Mouse (Mus musculus) neural tube, embryonic 12.5 days (tissue): ENCODE measurements at regions not wholly inside any gene's neighbourhood (a gene's known extent, or its start where the extent isn't known, plus 50 kb on each side); places are given as distances from the start of the nearest gene placed in this dataset.

Experiments used
- ATAC-seq: fragments of 200-750 bp; cut with Nextera tagmentation; 2 replicates; pipeline ENCODE4 v1.8.0; 2017; ENCODE audit warnings: low read depth, mild to moderate bottlenecking, moderate TSS enrichment, moderate library complexity; ENCODE audit not compliant: low FRiP score
- H3K27ac ChIP-seq: fragments of 300-500 bp; sonication (generic); 2 replicates; pipeline ENCODE4 v1.5.1; 2016
- H3K27me3 ChIP-seq: fragments of 300-500 bp; sonication (generic); replicated peaks from 2 replicates; pipeline ENCODE4 v1.6.1; 2016; ENCODE audit warnings: mild to moderate bottlenecking
- H3K36me3 ChIP-seq: fragments of 300-500 bp; sonication (generic); 2 replicates; pipeline ENCODE4 v1.6.1; 2016; ENCODE audit warnings: mild to moderate bottlenecking
- H3K4me1 ChIP-seq: fragments of 300-500 bp; sonication (generic); 2 replicates; pipeline ENCODE4 v1.6.1; 2016
- H3K4me2 ChIP-seq: fragments of 300-500 bp; sonication (generic); replicated peaks from 2 replicates; pipeline ENCODE4 v1.6.1; 2016; ENCODE audit warnings: mild to moderate bottlenecking
- H3K4me3 ChIP-seq: fragments of 300-500 bp; sonication (generic); 2 replicates; pipeline ENCODE4 v1.5.1; 2016
- H3K9ac ChIP-seq: fragments of 300-500 bp; sonication (generic); 2 replicates; pipeline ENCODE4 v1.6.1; 2016; ENCODE audit warnings: mild to moderate bottlenecking
- H3K9me3 ChIP-seq: fragments of 300-500 bp; sonication (generic); 2 replicates; pipeline ENCODE4 v1.6.1; 2016; ENCODE audit warnings: mild to moderate bottlenecking
- WGBS: fragments of 180-500 bp; shearing (Covaris S2); methylation state at CpG from one replicate; pipeline ENCODE4 v1.1.7; 2016; 5-methylcytosine and 5-hydroxymethylcytosine counted together

GRCm38 (mm10) chr11:56280216-56280615 lies 239.4 kb upstream of the Nmur2 start:
- ATAC-seq: no peak
- Histone ChIP-seq H3K27me3 (no peaks in the 10 kb centered on the region), H3K9me3 (no peaks in the 10 kb centered on the region), H3K36me3 (no peaks in the 10 kb centered on the region), H3K4me2 (no peak overlapping the region), H3K4me3 (no peak overlapping the region), H3K27ac (no peak overlapping the region), H3K4me1 (no peaks in the 10 kb centered on the region), H3K9ac (no peak overlapping the region)
- 56% methylated on average over 2 of the region's 2 CpGs for WGBS

GRCm38 (mm10) chr11:56269915-56270493 lies 229.2 kb upstream of the Nmur2 start:
- H3K27ac ChIP-seq: no peak overlapping the region
- no peak overlapping the region for H3K4me3 ChIP-seq
- H3K9me3 ChIP-seq: no peaks in the 10 kb centered on the region
- H3K36me3 ChIP-seq: no peaks in the 10 kb centered on the region
- H3K9ac ChIP-seq: no peak overlapping the region
- no peaks in the 10 kb centered on the region for H3K4me1 ChIP-seq
- no peaks in the 10 kb centered on the region for H3K27me3 ChIP-seq
- H3K4me2 ChIP-seq: no peak overlapping the region
- 64% methylated on average over 3 of the region's 3 CpGs for WGBS
- ATAC-seq: no peak

- H3K27ac ChIP-seq: no peak overlapping the region
- H3K4me3 ChIP-seq: no peak overlapping the region
- H3K27me3 ChIP-seq: no peaks in the 10 kb centered on the region
- H3K4me1 ChIP-seq: no peaks in the 10 kb centered on the region
- ATAC-seq: no peak
- H3K9me3 ChIP-seq: no peaks in the 10 kb centered on the region
- no peak overlapping the region for H3K4me2 ChIP-seq
- H3K9ac ChIP-seq: no peak overlapping the region
- H3K36me3 ChIP-seq: no peaks in the 10 kb centered on the region
- 94% methylated on average over 10 of the region's 10 CpGs for WGBS
These were observed 221.9 kb upstream of the Nmur2 start for GRCm38 (mm10) chr11:56262726-56263125.

- H3K27ac ChIP-seq: no peak overlapping the region
- WGBS: 86% methylated on average over 2 of the region's 2 CpGs
- H3K9me3 ChIP-seq: no peaks in the 10 kb centered on the region
- H3K9ac ChIP-seq: no peak overlapping the region
- no peaks in the 10 kb centered on the region for H3K4me1 ChIP-seq
- no peak overlapping the region for H3K4me3 ChIP-seq
- no peaks in the 10 kb centered on the region for H3K27me3 ChIP-seq
- H3K36me3 ChIP-seq: no peaks in the 10 kb centered on the region
- H3K4me2 ChIP-seq: no peak overlapping the region
- ATAC-seq: no peak
These were observed 215.5 kb upstream of the Nmur2 start for GRCm38 (mm10) chr11:56256356-56256755.

- Histone ChIP-seq H3K27me3 (no peaks in the 10 kb centered on the region), H3K36me3 (no peaks in the 10 kb centered on the region), H3K4me3 (no peak overlapping the region), H3K27ac (no peak overlapping the region), H3K4me2 (no peak overlapping the region), H3K4me1 (no peaks in the 10 kb centered on the region), H3K9me3 (no peaks in the 10 kb centered on the region), H3K9ac (no peak overlapping the region)
- 92% methylated on average over 3 of the region's 3 CpGs for WGBS
- ATAC-seq: no peak
These were observed 213.6 kb upstream of the Nmur2 start for GRCm38 (mm10) chr11:56254437-56254836.

- Histone ChIP-seq H3K4me3 (no peak overlapping the region), H3K9ac (no peak overlapping the region), H3K27me3 (no peaks in the 10 kb centered on the region), H3K4me2 (no peak overlapping the region), H3K36me3 (no peaks in the 10 kb centered on the region), H3K9me3 (no peaks in the 10 kb centered on the region), H3K27ac (no peak overlapping the region), H3K4me1 (peaks cover 10% of the 10 kb centered on the region)
- WGBS: 42% methylated on average over 4 of the region's 4 CpGs
- peak; percentile 62; the same call in 1 of the 2 replicates for ATAC-seq
These were observed 206.6 kb upstream of the Nmur2 start for GRCm38 (mm10) chr11:56247333-56247823.

GRCm38 (mm10) chr11:56246549-56247332 lies 205.9 kb upstream of the Nmur2 start:
- no peak overlapping the region for H3K4me3 ChIP-seq
- no peak overlapping the region; the same call in 1 of the 2 replicates for H3K9ac ChIP-seq
- ATAC-seq: peak; percentile 97
- H3K27ac ChIP-seq: no peak overlapping the region
- no peak overlapping the region for H3K4me2 ChIP-seq
- H3K4me1 ChIP-seq: peaks cover 10% of the 10 kb centered on the region
- no peaks in the 10 kb centered on the region for H3K36me3 ChIP-seq
- no peaks in the 10 kb centered on the region for H3K9me3 ChIP-seq
- H3K27me3 ChIP-seq: no peaks in the 10 kb centered on the region
- 33% methylated on average over 5 of the region's 5 CpGs for WGBS

- no peak for ATAC-seq
- Histone ChIP-seq H3K27me3 (no peaks in the 10 kb centered on the region), H3K9me3 (no peaks in the 10 kb centered on the region), H3K36me3 (no peaks in the 10 kb centered on the region), H3K4me2 (no peak overlapping the region), H3K4me3 (no peak overlapping the region), H3K27ac (no peak overlapping the region), H3K9ac (no peak overlapping the region), H3K4me1 (peaks cover 10% of the 10 kb centered on the region)
- 89% methylated on average over 2 of the region's 2 CpGs for WGBS
These were observed 204.1 kb upstream of the Nmur2 start for GRCm38 (mm10) chr11:56244951-56245350.

GRCm38 (mm10) chr11:56243447-56243846 lies 202.6 kb upstream of the Nmur2 start:
- H3K36me3 ChIP-seq: no peaks in the 10 kb centered on the region
- WGBS: 72% methylated on average over 8 of the region's 8 CpGs
- H3K27me3 ChIP-seq: no peaks in the 10 kb centered on the region
- H3K4me1 ChIP-seq: peaks cover 10% of the 10 kb centered on the region
- H3K4me2 ChIP-seq: no peak overlapping the region
- no peak overlapping the region for H3K9ac ChIP-seq
- no peak overlapping the region for H3K4me3 ChIP-seq
- H3K9me3 ChIP-seq: no peaks in the 10 kb centered on the region
- no peak for ATAC-seq
- H3K27ac ChIP-seq: no peak overlapping the region

GRCm38 (mm10) chr11:56238745-56239144 lies 197.9 kb upstream of the Nmur2 start:
- no peak overlapping the region for H3K9ac ChIP-seq
- no peaks in the 10 kb centered on the region for H3K4me1 ChIP-seq
- no peaks in the 10 kb centered on the region for H3K27me3 ChIP-seq
- WGBS: 63% methylated on average over 4 of the region's 4 CpGs
- no peak overlapping the region for H3K4me2 ChIP-seq
- no peaks in the 10 kb centered on the region for H3K9me3 ChIP-seq
- H3K4me3 ChIP-seq: no peak overlapping the region
- ATAC-seq: no peak
- no peak overlapping the region for H3K27ac ChIP-seq
- no peaks in the 10 kb centered on the region for H3K36me3 ChIP-seq

GRCm38 (mm10) chr11:56224999-56225398 lies 184.2 kb upstream of the Nmur2 start:
- 88% methylated on average over 2 of the region's 2 CpGs for WGBS

GRCm38 (mm10) chr11:56215706-56216105 lies 174.9 kb upstream of the Nmur2 start:
- no peak for ATAC-seq
- H3K4me2 ChIP-seq: no peak overlapping the region
- H3K9me3 ChIP-seq: no peaks in the 10 kb centered on the region
- 79% methylated on average over 2 of the region's 2 CpGs for WGBS
- H3K27ac ChIP-seq: no peak overlapping the region
- H3K27me3 ChIP-seq: no peaks in the 10 kb centered on the region
- no peak overlapping the region for H3K4me3 ChIP-seq
- no peaks in the 10 kb centered on the region for H3K4me1 ChIP-seq
- H3K9ac ChIP-seq: no peak overlapping the region
- H3K36me3 ChIP-seq: no peaks in the 10 kb centered on the region

More at GRCm38 (mm10) chr11:56224999-56225398, 184.2 kb upstream of the Nmur2 start:
- H3K9ac ChIP-seq: no peak overlapping the region
- H3K4me1 ChIP-seq: no peaks in the 10 kb centered on the region
- no peaks in the 10 kb centered on the region for H3K36me3 ChIP-seq
- no peak overlapping the region for H3K4me3 ChIP-seq
- no peaks in the 10 kb centered on the region for H3K9me3 ChIP-seq
- H3K27ac ChIP-seq: no peak overlapping the region
- H3K4me2 ChIP-seq: no peak overlapping the region
- no peaks in the 10 kb centered on the region for H3K27me3 ChIP-seq
- ATAC-seq: no peak

GRCm38 (mm10) chr11:56201844-56202243 lies 161.0 kb upstream of the Nmur2 start:
- Histone ChIP-seq H3K9ac (no peak overlapping the region), H3K36me3 (no peaks in the 10 kb centered on the region), H3K9me3 (no peaks in the 10 kb centered on the region), H3K4me2 (no peak overlapping the region), H3K4me1 (no peaks in the 10 kb centered on the region), H3K27ac (no peak overlapping the region), H3K4me3 (no peak overlapping the region), H3K27me3 (no peaks in the 10 kb centered on the region)
- no peak for ATAC-seq
- 90% methylated on average over 3 of the region's 3 CpGs for whole genome bisulfite sequencing
